Mouse (Mus musculus): ENCODE data around the gene Pccb.

Gene Pccb

DNA sequence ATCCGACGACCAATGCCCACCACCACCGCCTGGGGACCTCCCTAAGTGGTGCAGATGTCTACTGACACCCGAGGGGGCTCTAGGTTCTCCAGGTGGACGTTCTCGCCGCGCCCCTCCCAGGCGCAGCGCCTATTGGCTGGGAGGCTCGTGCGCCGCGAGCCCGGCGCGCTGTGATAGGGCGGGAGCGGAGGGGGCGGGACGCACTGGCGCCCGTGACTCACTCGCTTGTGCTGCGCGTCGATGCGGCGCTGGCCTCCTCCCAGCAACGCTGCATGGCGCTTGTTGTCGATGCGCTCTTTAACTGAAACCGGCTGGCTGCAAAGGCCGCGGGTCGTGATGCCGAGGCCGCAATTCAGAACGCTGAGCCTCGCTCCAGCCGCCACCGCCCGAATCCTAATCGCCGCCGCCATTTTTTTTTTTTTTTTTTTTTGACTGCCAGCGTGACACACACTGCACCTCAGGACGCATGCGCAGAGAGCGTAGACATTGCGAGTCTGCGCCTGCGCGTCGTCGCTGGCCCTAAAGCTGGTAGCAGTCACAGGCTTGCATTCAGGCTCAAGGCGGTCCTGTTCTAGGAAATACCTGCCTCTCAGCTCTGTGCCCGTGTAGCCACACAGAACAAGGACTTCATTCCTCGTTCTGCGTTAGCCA, at the start of gene Pccb:
Gene Pccb, minus strand, starts transcription at position 451 of the 651 bp plus-strand sequence.
- peak; percentile 93 for DNase-seq (ENCODE audit: low read depth)

DNA sequence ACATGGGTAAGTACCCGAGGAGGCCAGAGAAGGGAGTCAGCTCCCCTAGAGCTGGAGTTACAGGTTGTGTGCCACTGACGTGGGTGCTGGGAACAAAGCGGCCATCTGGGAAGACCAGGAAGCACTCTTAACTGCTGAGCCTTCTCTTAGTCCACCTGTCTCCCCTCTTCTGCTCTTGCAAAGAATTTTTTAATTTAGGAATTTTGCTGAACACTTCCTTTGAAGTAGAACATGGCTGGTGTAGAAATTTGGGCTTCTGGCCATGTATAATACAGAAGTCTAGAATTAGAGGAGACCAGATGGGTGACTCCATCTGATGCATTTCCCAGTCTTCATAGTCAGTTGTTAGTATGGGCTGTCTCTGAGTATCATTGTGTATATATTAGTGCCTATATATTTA, 49.0 kb upstream of the Pccb start:
- no peak for DNase-seq (ENCODE audit: low read depth)

GRCm38 (mm10) chr9:101080046-101080685, 45.5 kb upstream of the Pccb start:
- DNase-seq (ENCODE audit: low read depth), result no peak

GRCm38 (mm10) chr9:101078579-101078978, 43.9 kb upstream of the Pccb start:
- DNase-seq (ENCODE audit: low read depth), result no peak

GRCm38 (mm10) chr9:101077486-101077885, 42.8 kb upstream of the Pccb start:
- no peak for DNase-seq (ENCODE audit: low read depth)

- no peak for DNase-seq (ENCODE audit: low read depth)
Measured at GRCm38 (mm10) chr9:101076095-101076875, 41.6 kb upstream of the Pccb start.

DNA sequence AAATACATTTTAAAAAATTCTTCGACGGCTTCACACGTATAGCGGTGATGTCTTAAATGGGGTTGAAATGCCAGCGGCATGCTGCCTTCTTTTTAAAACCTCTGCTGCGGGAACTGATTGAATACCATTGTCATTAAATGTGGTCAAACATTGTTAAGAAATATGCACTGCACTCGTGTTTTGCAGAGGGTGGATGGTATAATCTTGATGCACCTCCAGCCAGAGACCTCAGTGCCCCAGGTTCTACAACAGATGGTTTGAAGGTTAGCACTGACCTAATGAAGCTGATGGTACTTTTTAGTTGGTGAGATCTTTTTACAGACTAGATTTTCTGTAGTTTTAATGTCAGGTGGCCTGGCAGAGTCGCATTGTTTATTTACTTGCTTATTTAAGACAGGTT, 41.0 kb upstream of the Pccb start:
- no peak for DNase-seq (ENCODE audit: low read depth)

- no peak for DNase-seq (ENCODE audit: low read depth)
Measured at GRCm38 (mm10) chr9:101075091-101075581, 40.4 kb upstream of the Pccb start.

- no peak for DNase-seq (ENCODE audit: low read depth)
Measured at GRCm38 (mm10) chr9:101074332-101075021, 39.8 kb upstream of the Pccb start.

- no peak for DNase-seq (ENCODE audit: low read depth)
Measured at GRCm38 (mm10) chr9:101073987-101074331, 39.3 kb upstream of the Pccb start, which contains the start of gene Msl2. Gene Msl2 (plus strand): TSS chr9:101074101.

DNA sequence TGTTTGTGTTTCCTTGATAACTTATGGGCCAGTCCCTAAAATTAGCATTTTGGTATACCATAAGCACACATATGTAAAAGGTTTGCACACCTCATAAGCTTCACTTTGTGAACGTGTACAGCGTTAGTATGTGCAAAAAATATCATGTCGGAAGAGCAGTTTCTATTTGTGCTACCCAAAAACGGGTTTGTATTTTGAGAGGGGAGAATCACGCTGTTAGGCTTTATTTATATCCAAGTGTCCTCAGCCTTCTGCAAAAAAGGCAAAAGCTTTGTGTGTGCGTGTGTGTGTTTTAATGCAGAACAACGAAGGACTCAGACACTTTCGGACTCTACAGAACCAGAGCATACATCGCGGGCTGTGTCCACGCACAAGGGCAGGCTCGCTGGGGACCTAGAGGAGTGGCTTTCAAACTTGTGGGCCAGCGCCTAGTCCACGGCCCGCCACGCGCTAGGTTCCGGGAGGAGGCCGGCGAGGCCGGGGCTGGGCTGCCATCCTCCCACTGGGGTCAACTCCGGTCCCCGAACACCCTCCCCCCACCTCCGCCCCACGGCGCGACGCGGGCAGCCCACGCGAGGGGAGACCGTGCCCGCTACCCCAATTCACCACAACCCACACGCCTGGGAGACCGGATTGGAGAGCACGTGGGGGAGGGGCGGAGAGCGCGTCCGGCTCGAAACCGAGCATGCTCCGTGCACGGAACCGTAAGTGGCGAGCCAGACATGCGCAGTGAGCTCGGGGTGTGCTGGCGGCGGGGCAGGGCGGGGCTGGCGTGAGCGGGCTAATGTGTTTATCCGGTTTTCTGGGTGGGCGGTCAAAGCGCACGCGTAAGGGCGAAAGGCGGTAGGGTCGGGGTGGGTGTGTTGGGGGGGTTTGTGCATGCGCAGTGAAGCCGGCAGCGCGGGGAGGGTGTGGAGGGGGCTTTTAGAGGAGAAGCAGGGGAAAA, 38.6 kb upstream of the Pccb start:
- DNase-seq (ENCODE audit: low read depth), result peak; percentile 96

DNA sequence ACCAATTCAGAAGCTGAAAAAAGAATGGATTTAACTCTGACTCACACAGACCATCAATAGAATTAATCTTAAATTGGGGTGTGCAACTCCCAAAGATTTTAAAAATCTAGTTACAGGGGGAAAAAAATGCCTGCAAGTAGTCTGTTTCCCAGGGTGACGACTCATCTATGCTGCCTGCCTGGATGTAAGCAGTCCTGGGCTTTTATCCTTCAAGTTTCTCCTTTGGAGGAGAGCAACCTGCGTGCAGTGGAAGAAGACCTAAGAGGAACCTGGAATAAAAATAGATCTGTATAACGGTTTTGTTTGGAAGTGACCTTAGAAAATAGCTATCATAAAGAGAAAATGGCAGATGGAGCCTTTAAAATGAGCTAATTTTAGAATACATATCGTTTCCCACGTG, 37.8 kb upstream of the Pccb start:
- no peak for DNase-seq (ENCODE audit: low read depth)

GRCm38 (mm10) chr9:101069781-101070180, 35.1 kb upstream of the Pccb start:
- no peak for DNase-seq (ENCODE audit: low read depth)

DNA sequence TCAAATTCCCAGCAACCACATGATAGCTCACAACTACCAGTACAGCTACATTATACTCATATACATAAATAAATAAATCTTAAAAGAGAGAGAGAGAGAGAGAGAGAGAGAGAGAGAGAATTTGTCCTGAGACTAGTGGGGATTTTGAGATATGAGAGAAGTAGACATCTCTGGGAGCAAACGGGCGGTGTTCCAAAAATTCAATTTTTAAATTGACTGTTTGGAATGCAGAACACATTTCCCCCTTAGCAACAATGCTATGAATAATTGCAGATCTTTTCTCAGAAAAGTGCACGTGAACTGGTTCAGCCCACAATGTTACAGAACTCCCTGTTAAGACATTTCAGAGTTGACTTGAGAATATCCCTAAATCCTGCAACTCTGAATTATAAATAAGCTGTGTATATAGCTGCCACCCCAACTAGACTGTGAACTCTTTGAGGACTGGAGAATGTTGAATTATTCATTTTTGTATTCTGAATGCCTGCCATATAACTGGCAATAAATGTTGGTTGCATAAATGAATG, 30.4 kb upstream of the Pccb start:
- DNase-seq (ENCODE audit: low read depth), result no peak

DNA sequence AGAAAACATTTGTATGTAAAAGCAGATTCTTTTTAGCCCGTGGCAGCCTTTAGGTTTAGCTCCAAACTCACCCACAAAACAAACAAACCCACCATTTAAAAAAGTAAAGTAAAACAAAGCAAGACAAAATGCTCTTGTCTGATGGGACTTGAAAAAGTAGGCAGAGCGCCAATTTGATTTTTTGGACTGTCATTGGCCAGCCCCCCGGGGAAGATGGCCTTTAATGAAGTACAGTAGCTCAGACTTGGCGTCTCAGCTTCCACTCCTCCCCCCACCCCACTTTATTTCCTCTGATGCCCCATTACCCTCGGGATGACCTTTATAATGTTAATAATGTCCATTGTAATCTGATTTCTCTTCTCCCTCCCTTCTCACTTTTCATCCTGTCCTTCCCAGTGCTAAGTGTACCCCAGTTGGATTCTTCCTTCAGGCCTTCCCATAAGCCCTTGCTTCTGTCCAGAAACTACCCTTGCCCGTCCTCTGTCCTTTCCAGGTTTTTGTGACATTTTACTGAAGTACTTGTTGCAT, 27.6 kb upstream of the Pccb start:
- no peak for DNase-seq (ENCODE audit: low read depth)

GRCm38 (mm10) chr9:101061035-101061434, 26.3 kb upstream of the Pccb start:
- DNase-seq (ENCODE audit: low read depth), result no peak

- DNase-seq (ENCODE audit: low read depth), result no peak
Measured at GRCm38 (mm10) chr9:101057156-101057555, 22.5 kb upstream of the Pccb start.

DNA sequence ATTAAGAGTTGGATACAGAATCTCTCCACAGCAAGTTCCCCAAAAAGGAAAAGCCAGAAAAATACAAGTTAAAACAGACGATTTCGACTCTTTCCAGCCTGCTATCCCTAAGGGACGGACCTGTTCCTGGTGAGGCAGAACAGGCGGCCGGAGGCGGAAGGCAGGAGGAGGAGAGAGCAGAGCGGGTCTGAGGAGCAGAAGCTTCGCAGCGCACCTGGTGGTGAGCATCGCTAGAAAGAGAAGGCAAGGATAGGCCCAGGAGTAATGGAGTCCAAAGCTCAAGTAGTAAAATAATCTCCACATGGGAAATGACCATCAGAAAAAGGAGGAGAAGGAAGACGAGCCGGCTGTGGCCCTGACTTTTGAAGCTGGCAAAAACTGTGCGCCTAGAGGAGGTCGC, 18.6 kb upstream of the Pccb start:
- DNase-seq (ENCODE audit: low read depth), result no peak

GRCm38 (mm10) chr9:101052691-101053090, 18.0 kb upstream of the Pccb start:
- no peak for DNase-seq (ENCODE audit: low read depth)

GRCm38 (mm10) chr9:101052007-101052406, 17.3 kb upstream of the Pccb start:
- no peak for DNase-seq (ENCODE audit: low read depth)
